Mouse (Mus musculus) embryonic facial prominence, embryonic 11.5 days (tissue): ENCODE measurements around the gene Olfr90. TPM values are rescaled to one million over a fixed set of nuclear protein-coding genes. Genes with fewer than 3 reads are reported as not detected.

Source experiments
- ATAC-seq: fragments of 200-750 bp; cut with Nextera tagmentation; replicated peaks from 2 replicates; pipeline ENCODE4 v1.8.0; 2017; ENCODE audit warnings: low read depth; ENCODE audit not compliant: insufficient number of reproducible peaks, low FRiP score, low TSS enrichment
- DNase-seq: peaks from one replicate; pipeline ENCODE4 v3.0.0-alpha.2; 2015; ENCODE audit warnings: low spot score
- H3K27ac ChIP-seq: fragments of 300-500 bp; sonication (generic); replicated peaks from 2 replicates; pipeline ENCODE4 v1.5.1; 2014; ENCODE audit warnings: mild to moderate bottlenecking, low read depth, low read length, control low read depth
- H3K27me3 ChIP-seq: fragments of 300-500 bp; sonication (generic); 2 replicates; pipeline ENCODE4 v1.6.1; 2014; ENCODE audit warnings: mild to moderate bottlenecking, low read length, moderate library complexity, mixed read lengths; ENCODE audit not compliant: control insufficient read depth, insufficient read depth
- H3K36me3 ChIP-seq: fragments of 300-500 bp; sonication (generic); replicated peaks from 2 replicates; pipeline ENCODE4 v1.6.1; 2014; ENCODE audit warnings: low read depth, mild to moderate bottlenecking, low read length, moderate library complexity, mixed read lengths; ENCODE audit not compliant: control insufficient read depth, insufficient read depth
- H3K4me1 ChIP-seq: fragments of 300-500 bp; sonication (generic); 2 replicates; pipeline ENCODE4 v1.6.1; 2014; ENCODE audit warnings: low read length, mixed read lengths; ENCODE audit not compliant: control insufficient read depth, insufficient read depth
- H3K4me2 ChIP-seq: fragments of 300-500 bp; sonication (generic); 2 replicates; pipeline ENCODE4 v1.6.1; 2014; ENCODE audit warnings: low read depth, mild to moderate bottlenecking, control low read depth, low read length, moderate library complexity
- H3K4me3 ChIP-seq: fragments of 300-500 bp; sonication (generic); 2 replicates; pipeline ENCODE4 v1.5.1; 2014; ENCODE audit warnings: low read depth, low read length, control low read depth
- H3K9ac ChIP-seq: fragments of 300-500 bp; sonication (generic); replicated peaks from 2 replicates; pipeline ENCODE4 v1.6.1; 2014; ENCODE audit warnings: mild to moderate bottlenecking, control low read depth, low read length
- H3K9me3 ChIP-seq: fragments of 300-500 bp; sonication (generic); replicated peaks from 2 replicates; pipeline ENCODE4 v1.6.1; 2016; ENCODE audit warnings: mild to moderate bottlenecking, low read length, inconsistent platforms, mixed read lengths; ENCODE audit not compliant: control insufficient read depth
- WGBS: fragments of 180-500 bp; shearing (Covaris S2); extraction: QIAGEN DNeasy Blood & Tissue Kit; methylation state at CpG from one replicate; pipeline ENCODE4 v1.1.7; 2014; 5-methylcytosine and 5-hydroxymethylcytosine counted together
- polyA plus RNA-seq: library from polyadenylated mRNA; unstranded; fragments of >200 nt; fragmentation: Nextera tagmentation; extraction: Ambion mirVana; gene quantifications from 2 replicates; pipeline ENCODE4 v1.2.1, GENCODE M21; 2014

Gene Olfr90
- polyA plus RNA-seq, 1 experiment from 2014 or later = not detected

DNA sequence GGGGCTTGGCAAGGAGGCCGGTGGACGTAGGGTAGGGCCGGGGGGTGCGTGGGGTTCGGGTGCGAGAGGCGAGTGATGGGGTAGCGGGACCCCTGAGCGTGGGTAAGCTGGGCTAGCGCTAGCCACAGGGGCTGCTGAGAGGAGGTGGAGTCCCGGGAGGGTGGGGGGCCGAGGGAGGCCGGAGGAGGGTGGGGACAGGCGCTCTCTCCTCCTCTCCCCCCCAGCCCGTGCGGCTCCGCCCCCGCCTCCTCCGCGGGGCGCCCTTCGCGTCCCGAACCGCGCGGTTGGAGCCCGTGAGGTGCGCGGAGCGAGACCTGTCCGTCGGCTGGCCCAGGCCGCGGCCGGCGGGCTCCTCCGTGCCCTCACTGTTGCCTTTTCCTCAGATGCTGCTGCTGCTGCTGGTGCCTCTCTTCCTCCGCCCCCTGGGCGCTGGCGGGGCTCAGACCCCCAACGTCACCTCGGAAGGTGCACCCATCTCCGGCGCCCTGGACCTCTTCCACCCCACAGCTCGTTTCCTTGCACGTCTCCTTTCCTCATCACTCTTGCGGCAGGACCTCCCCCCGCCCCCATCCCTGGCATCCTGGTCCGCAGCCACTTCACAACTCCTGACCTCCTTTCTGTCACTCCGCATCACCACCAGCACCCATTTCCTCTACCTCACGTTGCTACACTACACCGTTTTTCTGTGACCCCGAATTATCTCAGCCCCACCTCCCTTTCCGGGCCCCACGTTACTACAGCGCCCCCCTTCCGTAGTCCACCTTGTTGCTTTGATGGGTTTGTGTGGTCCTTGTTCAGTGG, 41.8 kb downstream of the Olfr90 start:
- Histone ChIP-seq H3K4me3 (peak overlapping the region; percentile 88), H3K4me1 (peaks cover 4% of the 10 kb centered on the region; the same call in 1 of the 2 replicates), H3K4me2 (peak overlapping the region; percentile 87), H3K9me3 (no peaks in the 10 kb centered on the region), H3K36me3 (no peaks in the 10 kb centered on the region), H3K9ac (peak overlapping the region; percentile 89), H3K27ac (peak overlapping the region; percentile 76), H3K27me3 (no peaks in the 10 kb centered on the region)
- ATAC-seq (peak; percentile 60), DNase-seq (peak; percentile 72)
- WGBS = 0% methylated on average over 43 of the region's 58 CpGs

DNA sequence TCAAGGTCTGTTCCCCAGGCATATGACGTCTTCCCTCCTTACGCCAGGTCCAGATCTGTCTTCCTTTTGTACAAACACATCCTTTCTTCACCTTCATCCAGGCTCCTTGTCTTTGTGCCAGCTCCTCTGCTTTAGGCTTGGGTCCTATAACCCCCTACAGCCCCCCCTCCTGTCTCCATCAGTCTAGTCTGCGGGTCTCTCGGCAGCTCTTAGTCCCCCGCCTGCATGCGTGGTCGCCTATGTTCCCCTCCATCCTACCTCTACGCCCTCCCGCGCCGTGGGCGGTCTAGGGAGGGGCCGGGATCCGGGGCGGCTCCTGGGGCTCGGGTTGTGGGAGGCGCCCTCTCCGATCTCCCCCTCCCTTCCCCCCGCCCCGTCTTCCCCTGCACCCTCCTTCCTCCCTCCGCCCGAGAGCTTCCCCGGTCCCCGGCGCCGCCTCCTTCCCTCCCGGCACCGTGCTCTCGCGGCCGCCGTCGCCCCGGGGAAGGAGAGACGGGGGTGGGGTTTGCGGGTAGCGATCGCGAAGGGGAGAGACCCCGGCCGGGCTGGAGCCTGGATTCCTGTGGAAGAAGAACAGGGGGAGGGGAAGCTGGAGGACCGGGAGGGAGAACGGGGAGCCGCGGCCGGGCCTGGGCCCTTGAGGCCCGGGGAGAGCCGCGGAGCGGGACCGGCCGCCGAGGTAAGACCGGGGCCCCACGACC, 42.5 kb downstream of the Olfr90 start, which contains the start of gene Gabbr1:
Gene Gabbr1, plus strand, starts transcription at position 356 of the 701 bp plus-strand sequence.
- no peaks in the 10 kb centered on the region for H3K9me3 ChIP-seq
- 2% methylated on average over 42 of the region's 55 CpGs for WGBS
- no peaks in the 10 kb centered on the region for H3K27me3 ChIP-seq
- no peaks in the 10 kb centered on the region for H3K36me3 ChIP-seq
- peak within 1 kb of the TSS; percentile 88 for H3K4me3 ChIP-seq
- H3K27ac ChIP-seq = peak within 1 kb of the TSS; percentile 76
- H3K4me2 ChIP-seq = peak within 1 kb of the TSS; percentile 87
- peak within 1 kb of the TSS; percentile 89 for H3K9ac ChIP-seq
- DNase-seq = peak; percentile 92
- peaks cover 4% of the 10 kb centered on the region; the same call in 1 of the 2 replicates for H3K4me1 ChIP-seq
- peak; percentile 85 for ATAC-seq

DNA sequence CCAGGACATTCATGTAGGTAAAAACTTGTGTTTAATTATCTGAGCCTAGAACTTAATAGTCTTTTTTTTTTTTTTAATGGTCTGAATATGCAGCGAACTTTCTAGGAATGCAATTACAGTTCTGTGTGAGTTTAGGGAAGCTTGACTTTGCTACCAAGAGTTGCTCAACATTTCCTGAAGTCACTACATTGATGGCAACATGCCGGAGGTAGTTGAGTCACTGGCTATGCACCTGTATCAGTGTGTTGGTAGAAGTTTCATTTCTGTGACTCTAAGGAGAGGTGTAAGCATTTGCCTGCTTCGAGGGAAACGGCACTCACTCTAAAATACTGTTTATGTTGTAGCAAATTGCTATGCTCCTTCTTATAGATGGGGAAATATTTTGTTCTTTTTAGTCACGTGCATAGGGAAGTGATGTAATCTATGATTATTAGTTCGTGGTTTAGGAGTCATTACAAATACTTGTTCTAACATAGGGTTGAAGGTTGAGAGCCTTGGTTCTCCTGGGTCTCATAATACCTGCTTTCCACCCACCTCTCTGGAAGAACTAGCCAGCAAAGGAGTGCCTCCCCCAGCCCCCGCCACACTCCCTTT, 43.6 kb downstream of the Olfr90 start:
- ATAC-seq = no peak

DNA sequence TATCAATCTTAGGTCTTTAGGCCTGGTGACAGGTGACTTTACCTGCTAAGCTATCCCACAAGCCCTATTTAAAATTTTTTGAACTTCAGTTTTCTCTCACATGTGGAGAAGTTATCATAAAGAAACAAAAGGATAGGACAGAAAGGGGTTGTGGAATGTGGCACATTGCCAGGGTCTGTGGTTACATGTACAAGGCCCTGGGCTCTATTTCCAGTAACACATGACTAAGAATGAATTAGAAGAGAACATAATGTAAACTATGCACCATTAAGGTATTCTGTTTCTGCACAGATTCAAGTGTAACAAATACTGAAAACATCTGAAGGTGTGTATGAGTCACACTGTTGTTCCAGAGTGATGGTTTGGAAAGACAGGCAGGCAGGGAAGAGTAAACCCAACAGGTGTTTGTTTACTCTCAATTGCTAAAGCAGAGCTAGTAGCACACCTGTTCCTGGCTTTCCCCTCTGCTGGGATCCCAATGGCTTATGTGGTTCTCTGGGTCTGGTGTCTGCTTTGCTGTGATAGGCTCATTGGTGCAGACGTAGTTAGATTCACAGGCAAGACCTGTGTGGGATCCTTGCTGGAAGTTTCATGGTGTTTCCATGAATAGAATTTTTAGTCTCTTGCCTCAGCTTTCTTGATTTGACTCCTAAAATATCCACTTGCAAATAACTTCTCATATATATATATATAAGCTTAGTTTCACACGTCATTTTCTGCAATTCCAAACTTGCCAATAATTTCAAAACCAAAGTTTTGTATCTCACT, 49.0 kb downstream of the Olfr90 start:
- no peak overlapping the region for H3K9ac ChIP-seq
- H3K4me3 ChIP-seq = no peak overlapping the region
- no peaks in the 10 kb centered on the region for H3K36me3 ChIP-seq
- no peak overlapping the region for H3K27ac ChIP-seq
- no peaks in the 10 kb centered on the region for H3K27me3 ChIP-seq
- 73% methylated on average over 2 of the region's 2 CpGs for WGBS
- no peaks in the 10 kb centered on the region for H3K4me1 ChIP-seq
- DNase-seq = no peak
- ATAC-seq = no peak
- no peaks in the 10 kb centered on the region for H3K9me3 ChIP-seq
- H3K4me2 ChIP-seq = no peak overlapping the region

More for the DNA sequence above, 43.6 kb downstream of the Olfr90 start:
- H3K9ac ChIP-seq = peak overlapping the region; percentile 89; the same call in 1 of the 2 replicates
- H3K4me2 ChIP-seq = peak overlapping the region; percentile 87; the same call in 1 of the 2 replicates
- peaks cover 4% of the 10 kb centered on the region; the same call in 1 of the 2 replicates for H3K4me1 ChIP-seq
- H3K9me3 ChIP-seq = no peaks in the 10 kb centered on the region
- WGBS = 77% methylated on average over 7 of the region's 7 CpGs
- H3K27me3 ChIP-seq = no peaks in the 10 kb centered on the region
- DNase-seq = no peak
- H3K4me3 ChIP-seq = peak overlapping the region; percentile 88
- H3K27ac ChIP-seq = no peak overlapping the region
- H3K36me3 ChIP-seq = no peaks in the 10 kb centered on the region

Other genes starting within 250 kb of the Olfr90 start
- gene Trim15, start 221.3 kb downstream of the Olfr90 start, polyA plus RNA-seq = 0.25 and 0.39 TPM in 2 replicates
- 5.9 and 7.4 TPM in 2 replicates for gene Trim10, start 218.9 kb downstream of the Olfr90 start, polyA plus RNA-seq
- not detected in 2 replicates for gene Trim40, start 198.4 kb downstream of the Olfr90 start, polyA plus RNA-seq
- gene Trim31, start 190.4 kb downstream of the Olfr90 start, polyA plus RNA-seq = not detected in 2 replicates
- gene Rnf39, start 145.6 kb downstream of the Olfr90 start, polyA plus RNA-seq = 0.13 TPM in 1 of 2 replicates, not detected in the other
- gene Ppp1r11, start 136.8 kb downstream of the Olfr90 start, polyA plus RNA-seq = 136 and 152 TPM in 2 replicates
- 96.7 and 104 TPM in 2 replicates for gene Znrd1, start 129.9 kb downstream of the Olfr90 start, polyA plus RNA-seq
- gene Znrd1as, start 129.9 kb downstream of the Olfr90 start, polyA plus RNA-seq = 8.0 and 9.3 TPM in 2 replicates
- gene 2410137M14Rik, start 107.3 kb downstream of the Olfr90 start, polyA plus RNA-seq = not detected in 2 replicates
- gene H2-M5, start 99.0 kb downstream of the Olfr90 start, polyA plus RNA-seq = 0.39 and 0.45 TPM in 2 replicates
- 102 and 110 TPM in 2 replicates for gene Zfp57, start 87.3 kb downstream of the Olfr90 start, polyA plus RNA-seq
- gene Mog, start 65.1 kb downstream of the Olfr90 start, polyA plus RNA-seq = 0.20 TPM in 1 of 2 replicates, not detected in the other
- 6.1 and 8.9 TPM in 2 replicates for gene Gabbr1, start 42.5 kb downstream of the Olfr90 start, polyA plus RNA-seq
- gene Olfr91, start 9.8 kb upstream of the Olfr90 start, polyA plus RNA-seq = not detected in 2 replicates
- not detected in 2 replicates for gene Olfr92, start 31.6 kb upstream of the Olfr90 start, polyA plus RNA-seq
- gene Olfr93, start 73.0 kb upstream of the Olfr90 start, polyA plus RNA-seq = not detected in 2 replicates
- not detected in 2 replicates for gene Ubd, start 105.4 kb upstream of the Olfr90 start, polyA plus RNA-seq
- not detected in 2 replicates for gene Olfr94, start 112.5 kb upstream of the Olfr90 start, polyA plus RNA-seq
- gene Olfr95, start 124.6 kb upstream of the Olfr90 start, polyA plus RNA-seq = not detected in 2 replicates
- not detected in 2 replicates for gene Olfr96, start 131.6 kb upstream of the Olfr90 start, polyA plus RNA-seq
- not detected in 2 replicates for gene Olfr97, start 148.8 kb upstream of the Olfr90 start, polyA plus RNA-seq
- not detected in 2 replicates for gene Olfr98, start 175.2 kb upstream of the Olfr90 start, polyA plus RNA-seq
- 1.4 and 1.8 TPM in 2 replicates for gene H2-M3, start 181.7 kb upstream of the Olfr90 start, polyA plus RNA-seq
- not detected in 2 replicates for gene Olfr99, start 195.0 kb upstream of the Olfr90 start, polyA plus RNA-seq
- gene Olfr101, start 215.8 kb upstream of the Olfr90 start, polyA plus RNA-seq = not detected in 2 replicates
- not detected in 2 replicates for gene Olfr102, start 228.6 kb upstream of the Olfr90 start, polyA plus RNA-seq